Mouse (Mus musculus) forebrain, embryonic 13.5 days (tissue): Measurements from ENCODE around the gene Eif4h. TPM values are rescaled to one million over a fixed set of nuclear protein-coding genes. Genes with fewer than 3 reads are reported as not detected.

Source experiments
- ATAC-seq: fragments of 200-750 bp; cut with Nextera tagmentation; 2 replicates; pipeline ENCODE4 v1.8.0; 2017
- H3K27ac ChIP-seq: fragments of 300-500 bp; sonication (generic); 2 replicates; pipeline ENCODE4 v1.5.1; 2015; ENCODE audit warnings: inconsistent platforms, mild to moderate bottlenecking, moderate library complexity
- H3K27me3 ChIP-seq: fragments of 300-500 bp; sonication (generic); 2 replicates; pipeline ENCODE4 v1.6.1; 2015; ENCODE audit warnings: mild to moderate bottlenecking, inconsistent platforms
- H3K36me3 ChIP-seq: fragments of 300-500 bp; sonication (generic); 2 replicates; pipeline ENCODE4 v1.6.1; 2015; ENCODE audit warnings: mild to moderate bottlenecking, inconsistent platforms; ENCODE audit not compliant: poor library complexity, severe bottlenecking
- H3K4me1 ChIP-seq: fragments of 300-500 bp; sonication (generic); 2 replicates; pipeline ENCODE4 v1.6.1; 2015; ENCODE audit warnings: inconsistent platforms
- H3K4me2 ChIP-seq: fragments of 300-500 bp; sonication (generic); 2 replicates; pipeline ENCODE4 v1.6.1; 2015; ENCODE audit warnings: inconsistent platforms, mild to moderate bottlenecking, moderate library complexity
- H3K4me3 ChIP-seq: fragments of 300-500 bp; sonication (generic); 2 replicates; pipeline ENCODE4 v1.5.1; 2015; ENCODE audit warnings: mild to moderate bottlenecking, inconsistent platforms
- H3K9ac ChIP-seq: fragments of 300-500 bp; sonication (generic); 2 replicates; pipeline ENCODE4 v1.6.1; 2015; ENCODE audit warnings: mild to moderate bottlenecking, inconsistent platforms
- H3K9me3 ChIP-seq: fragments of 300-500 bp; sonication (generic); replicated peaks from 2 replicates; pipeline ENCODE4 v1.6.1; 2016; ENCODE audit warnings: inconsistent platforms
- WGBS: fragments of 180-500 bp; shearing (Covaris S2); methylation state at CpG from one replicate; pipeline ENCODE4 v1.1.7; 2015; 5-methylcytosine and 5-hydroxymethylcytosine counted together
- polyA plus RNA-seq: library from polyadenylated mRNA; unstranded; fragments of >200 nt; fragmentation: Nextera tagmentation; extraction: Ambion mirVana; gene quantifications from 2 replicates; pipeline ENCODE4 v1.2.1, GENCODE M21; 2015

Eif4h gene
- polyA plus RNA-seq, 1 experiment from 2014 or later: 402 TPM

DNA sequence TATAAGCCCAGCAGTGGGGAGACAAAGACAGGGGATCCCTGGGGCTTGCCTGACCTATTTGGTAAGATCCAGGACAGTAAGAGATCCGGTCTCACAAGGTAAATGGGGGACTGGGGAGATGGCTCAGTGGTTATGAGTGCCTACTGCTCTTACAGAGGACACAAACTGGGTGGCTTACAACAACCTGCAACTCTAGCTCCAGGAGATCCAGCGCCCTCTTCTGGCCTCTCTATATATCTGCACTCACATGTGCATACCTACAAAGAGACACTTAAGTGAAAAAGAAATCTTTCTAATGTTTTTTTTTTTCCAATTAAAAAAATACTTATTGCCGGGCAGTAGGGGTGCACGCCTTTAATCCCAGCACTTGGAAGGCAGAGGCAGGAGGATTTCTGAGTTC is 7.2 kb upstream of the Eif4h start:
- Histone ChIP-seq H3K27ac (no peak overlapping the region), H3K9ac (no peak overlapping the region), H3K36me3 (no peaks in the 10 kb centered on the region), H3K4me2 (no peak overlapping the region), H3K4me1 (no peaks in the 10 kb centered on the region), H3K9me3 (0 out of 2 replicates have a peak, but pooled peaks cover 6% of the 10 kb centered on the region), H3K4me3 (no peak overlapping the region), H3K27me3 (no peaks in the 10 kb centered on the region)
- WGBS: 75% methylated on average over 4 of the region's 4 CpGs
- no peak for ATAC-seq

DNA sequence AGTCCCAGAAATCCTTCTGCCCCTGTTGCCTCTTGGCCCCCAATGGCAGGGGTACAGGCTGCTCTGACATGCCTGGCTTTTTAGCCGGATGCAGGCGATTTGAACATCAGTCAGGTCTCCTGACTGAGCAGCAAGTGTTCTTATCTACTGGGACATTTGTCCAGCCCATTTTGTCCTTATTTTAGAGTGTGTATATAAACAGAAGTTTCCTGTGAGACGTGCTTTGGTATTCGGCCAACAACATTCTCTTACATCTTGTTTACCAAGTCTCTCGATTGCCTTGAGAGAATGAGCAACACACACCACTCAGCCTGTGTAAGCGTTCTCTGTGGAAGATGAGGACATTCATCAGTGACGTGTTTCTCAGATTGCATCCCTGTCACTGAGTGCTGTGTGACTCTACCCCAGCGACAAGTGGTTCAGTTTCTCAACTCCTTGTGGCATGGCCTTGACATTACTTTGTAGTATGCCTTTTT is 5.4 kb upstream of the Eif4h start:
- no peak overlapping the region for H3K4me2 ChIP-seq

GRCm38 (mm10) chr5:134644121-134644520 is 4.8 kb upstream of the Eif4h start:
- H3K4me1 ChIP-seq: peaks cover 4% of the 10 kb centered on the region; the same call in 1 of the 2 replicates

More for the DNA sequence above, 5.4 kb upstream of the Eif4h start:
- no peak overlapping the region for H3K9ac ChIP-seq
- WGBS: 77% methylated on average over 8 of the region's 8 CpGs
- no peak overlapping the region for H3K4me3 ChIP-seq
- ATAC-seq: no peak
- 0 out of 2 replicates have a peak, but pooled peaks cover 4% of the 10 kb centered on the region for H3K9me3 ChIP-seq
- no peaks in the 10 kb centered on the region for H3K27me3 ChIP-seq
- H3K27ac ChIP-seq: no peak overlapping the region
- no peaks in the 10 kb centered on the region for H3K36me3 ChIP-seq
- peaks cover 2% of the 10 kb centered on the region; the same call in 1 of the 2 replicates for H3K4me1 ChIP-seq

GRCm38 (mm10) chr5:134640371-134640770 is 1.1 kb upstream of the Eif4h start:
- Histone ChIP-seq H3K4me3 (no peak overlapping the region), H3K4me2 (no peak overlapping the region), H3K27me3 (no peaks in the 10 kb centered on the region), H3K27ac (no peak overlapping the region), H3K4me1 (peaks cover 25% of the 10 kb centered on the region), H3K36me3 (peaks cover 14% of the 10 kb centered on the region), H3K9ac (no peak overlapping the region), H3K9me3 (no peaks in the 10 kb centered on the region)
- no peak for ATAC-seq
- 91% methylated on average over 3 of the region's 3 CpGs for WGBS

More at GRCm38 (mm10) chr5:134644121-134644520, 4.8 kb upstream of the Eif4h start:
- Histone ChIP-seq H3K9me3 (0 out of 2 replicates have a peak, but pooled peaks cover 4% of the 10 kb centered on the region), H3K9ac (no peak overlapping the region), H3K36me3 (no peaks in the 10 kb centered on the region), H3K4me3 (no peak overlapping the region), H3K27me3 (no peaks in the 10 kb centered on the region), H3K4me2 (no peak overlapping the region), H3K27ac (no peak overlapping the region)
- no peak for ATAC-seq
- 83% methylated on average over 1 of the region's 1 CpGs for WGBS

GRCm38 (mm10) chr5:134638461-134639268 is 625 bp downstream of the Eif4h start:
- Histone ChIP-seq H3K9ac (peak overlapping the region; percentile 100), H3K4me1 (peaks cover 26% of the 10 kb centered on the region), H3K27ac (peak overlapping the region; percentile 92), H3K4me3 (peak overlapping the region; percentile 99), H3K36me3 (peaks cover 29% of the 10 kb centered on the region), H3K9me3 (no peaks in the 10 kb centered on the region), H3K4me2 (peak overlapping the region; percentile 86), H3K27me3 (no peaks in the 10 kb centered on the region)
- WGBS: 1% methylated on average over 73 of the region's 85 CpGs
- ATAC-seq: peak; percentile 78

- Histone ChIP-seq H3K27ac (peak overlapping the region; percentile 92; the same call in 1 of the 2 replicates), H3K4me1 (peaks cover 34% of the 10 kb centered on the region), H3K27me3 (no peaks in the 10 kb centered on the region), H3K4me2 (peak overlapping the region; percentile 86), H3K4me3 (peak overlapping the region; percentile 99), H3K9me3 (no peaks in the 10 kb centered on the region), H3K9ac (peak overlapping the region; percentile 100), H3K36me3 (peaks cover 36% of the 10 kb centered on the region)
- 33% methylated on average over 5 of the region's 5 CpGs for WGBS
- no peak for ATAC-seq
Measured at GRCm38 (mm10) chr5:134637820-134638367, 1.4 kb downstream of the Eif4h start.

- WGBS: 64% methylated on average over 2 of the region's 2 CpGs
- ATAC-seq: no peak
- Histone ChIP-seq H3K4me3 (no peak overlapping the region), H3K27me3 (no peaks in the 10 kb centered on the region), H3K9ac (no peak overlapping the region), H3K4me1 (peaks cover 28% of the 10 kb centered on the region), H3K4me2 (no peak overlapping the region), H3K9me3 (no peaks in the 10 kb centered on the region), H3K36me3 (peaks cover 74% of the 10 kb centered on the region), H3K27ac (no peak overlapping the region)
Measured at GRCm38 (mm10) chr5:134632841-134633240, 6.4 kb downstream of the Eif4h start.

GRCm38 (mm10) chr5:134630835-134631234 is 8.5 kb downstream of the Eif4h start:
- no peak for ATAC-seq
- H3K27ac ChIP-seq: no peak overlapping the region
- H3K27me3 ChIP-seq: no peaks in the 10 kb centered on the region
- peaks cover 13% of the 10 kb centered on the region for H3K4me1 ChIP-seq
- no peak overlapping the region for H3K4me3 ChIP-seq
- H3K9me3 ChIP-seq: no peaks in the 10 kb centered on the region
- H3K9ac ChIP-seq: no peak overlapping the region
- peaks cover 84% of the 10 kb centered on the region for H3K36me3 ChIP-seq
- H3K4me2 ChIP-seq: no peak overlapping the region

DNA sequence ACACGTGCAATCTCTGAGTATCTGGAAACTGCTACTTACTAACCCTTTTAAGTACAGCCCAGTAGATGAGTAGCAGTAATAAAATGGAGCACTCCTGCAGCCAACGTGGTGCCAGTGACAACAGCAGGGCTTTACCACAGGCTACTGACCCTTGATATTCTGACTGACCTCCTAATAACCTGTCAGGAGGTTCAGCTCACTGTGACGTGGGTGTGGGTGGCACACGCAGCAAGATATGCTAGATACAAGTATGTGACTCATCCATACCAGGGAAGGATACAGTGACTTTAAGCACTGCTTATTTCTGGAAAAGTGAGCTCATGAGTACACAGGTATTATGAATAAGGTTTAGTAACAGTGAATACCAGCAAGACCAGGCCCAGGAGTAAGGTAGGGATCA is 9.8 kb downstream of the Eif4h start:
- H3K9ac ChIP-seq: no peak overlapping the region
- H3K4me2 ChIP-seq: no peak overlapping the region
- no peak overlapping the region for H3K27ac ChIP-seq
- peaks cover 85% of the 10 kb centered on the region for H3K36me3 ChIP-seq
- no peak overlapping the region for H3K4me3 ChIP-seq
- H3K4me1 ChIP-seq: peaks cover 10% of the 10 kb centered on the region
- ATAC-seq: no peak
- WGBS: 86% methylated on average over 4 of the region's 4 CpGs
- H3K27me3 ChIP-seq: no peaks in the 10 kb centered on the region
- no peaks in the 10 kb centered on the region for H3K9me3 ChIP-seq

- 68% methylated on average over 2 of the region's 2 CpGs for WGBS
- Histone ChIP-seq H3K4me2 (no peak overlapping the region), H3K27me3 (no peaks in the 10 kb centered on the region), H3K9me3 (no peaks in the 10 kb centered on the region), H3K9ac (peak overlapping the region; percentile 8; the same call in 1 of the 2 replicates), H3K27ac (peak overlapping the region; percentile 72), H3K36me3 (peaks cover 99% of the 10 kb centered on the region), H3K4me3 (no peak overlapping the region), H3K4me1 (peaks cover 10% of the 10 kb centered on the region)
- ATAC-seq: peak; percentile 50; the same call in 1 of the 2 replicates
Measured at GRCm38 (mm10) chr5:134622069-134622468, 17.2 kb downstream of the Eif4h start.

DNA sequence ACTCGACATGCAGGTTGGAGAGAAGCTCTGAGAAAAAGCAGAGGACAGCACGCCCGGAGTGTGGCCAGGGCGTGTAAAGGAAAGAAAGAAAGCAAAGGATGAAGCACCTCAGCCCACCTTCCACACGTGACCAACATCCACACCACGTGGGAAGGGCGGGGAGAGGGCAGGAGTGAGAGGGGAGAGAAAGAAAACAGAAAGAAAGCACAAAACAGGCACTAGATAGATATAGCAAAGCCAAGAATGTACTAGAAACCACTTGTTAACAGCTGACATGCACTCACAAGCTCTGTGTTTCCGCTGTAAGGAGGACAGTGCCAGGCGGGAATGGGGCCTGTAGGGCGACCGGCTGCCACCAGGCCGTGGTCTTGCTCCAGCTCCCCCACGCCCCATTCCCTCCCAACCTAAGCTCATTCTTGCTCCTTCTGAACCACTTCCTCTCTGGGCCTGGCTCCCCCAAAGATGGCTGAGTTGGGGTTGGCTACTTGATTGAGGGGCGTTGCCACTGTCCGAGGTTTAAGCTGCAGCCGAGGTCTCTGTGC is 18.1 kb downstream of the Eif4h start:
- Histone ChIP-seq H3K4me3 (no peak overlapping the region), H3K9ac (no peak overlapping the region), H3K36me3 (peaks cover 98% of the 10 kb centered on the region), H3K4me1 (peaks cover 10% of the 10 kb centered on the region), H3K27me3 (no peaks in the 10 kb centered on the region), H3K9me3 (no peaks in the 10 kb centered on the region), H3K4me2 (no peak overlapping the region), H3K27ac (no peak overlapping the region)
- 93% methylated on average over 16 of the region's 16 CpGs for WGBS
- no peak for ATAC-seq

DNA sequence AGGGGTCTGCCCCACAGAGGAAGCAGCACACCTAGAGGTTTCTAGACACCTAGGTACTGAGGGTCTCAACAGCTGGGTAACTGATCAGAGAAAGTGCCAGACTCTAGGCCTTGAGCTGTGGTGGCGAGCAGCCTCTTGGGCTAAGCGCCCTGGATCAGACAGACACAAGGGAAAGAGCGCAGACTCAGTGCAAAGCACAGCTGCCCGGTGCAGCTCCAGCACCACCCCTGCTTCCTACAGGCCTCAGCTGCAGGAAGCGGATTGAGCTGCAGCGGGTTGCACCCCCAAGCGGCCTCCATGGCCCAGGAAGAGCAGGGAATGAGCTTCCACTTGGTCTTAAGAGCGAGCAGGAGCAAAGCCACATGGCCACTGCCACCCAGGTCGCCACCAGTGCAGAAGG is 18.8 kb downstream of the Eif4h start:
- H3K4me2 ChIP-seq: no peak overlapping the region
- WGBS: 96% methylated on average over 9 of the region's 9 CpGs
- H3K27ac ChIP-seq: peak overlapping the region; percentile 15; the same call in 1 of the 2 replicates
- H3K4me1 ChIP-seq: peaks cover 10% of the 10 kb centered on the region
- no peak overlapping the region for H3K9ac ChIP-seq
- H3K4me3 ChIP-seq: no peak overlapping the region
- H3K27me3 ChIP-seq: no peaks in the 10 kb centered on the region
- no peaks in the 10 kb centered on the region for H3K9me3 ChIP-seq
- ATAC-seq: no peak
- H3K36me3 ChIP-seq: peaks cover 98% of the 10 kb centered on the region
